Mouse (Mus musculus): ENCODE results near the gene Ncoa3.
A peak's percentile ranks its signal among the peaks of the same experiment; 100 is the strongest.

Ncoa3 gene

GRCm38 (mm10) chr2:166001362-166001761 is 8.9 kb downstream of the Ncoa3 start:
- DNase-seq (ENCODE audit: low read depth, low spot score), result no peak

- DNase-seq (ENCODE audit: low read depth, low spot score), result no peak
Measured at GRCm38 (mm10) chr2:166001768-166002167, 9.3 kb downstream of the Ncoa3 start.

- no peak for DNase-seq (ENCODE audit: low read depth, low spot score)
Measured at GRCm38 (mm10) chr2:166002429-166002828, 10.0 kb downstream of the Ncoa3 start.

GRCm38 (mm10) chr2:166003004-166003403 is 10.6 kb downstream of the Ncoa3 start:
- no peak for DNase-seq (ENCODE audit: low read depth, low spot score)

GRCm38 (mm10) chr2:166007046-166007445 is 14.6 kb downstream of the Ncoa3 start:
- no peak for DNase-seq (ENCODE audit: low read depth, low spot score)

- no peak for DNase-seq (ENCODE audit: low read depth, low spot score)
Measured at GRCm38 (mm10) chr2:166008558-166009392, 16.3 kb downstream of the Ncoa3 start.

- no peak for DNase-seq (ENCODE audit: low read depth, low spot score)
Measured at GRCm38 (mm10) chr2:166009393-166009947, 17.0 kb downstream of the Ncoa3 start.

- DNase-seq (ENCODE audit: low read depth, low spot score), result no peak
Measured at GRCm38 (mm10) chr2:166010321-166010720, 17.9 kb downstream of the Ncoa3 start.

- no peak for DNase-seq (ENCODE audit: low read depth, low spot score)
Measured at GRCm38 (mm10) chr2:166011422-166011821, 19.0 kb downstream of the Ncoa3 start.

GRCm38 (mm10) chr2:166012145-166012544 is 19.7 kb downstream of the Ncoa3 start:
- no peak for DNase-seq (ENCODE audit: low read depth, low spot score)

GRCm38 (mm10) chr2:166018769-166019168 is 26.3 kb downstream of the Ncoa3 start:
- no peak for DNase-seq (ENCODE audit: low read depth, low spot score)

GRCm38 (mm10) chr2:166020026-166020425 is 27.6 kb downstream of the Ncoa3 start:
- DNase-seq (ENCODE audit: low read depth, low spot score), result no peak

- no peak for DNase-seq (ENCODE audit: low read depth, low spot score)
Measured at GRCm38 (mm10) chr2:166021073-166021610, 28.7 kb downstream of the Ncoa3 start.

GRCm38 (mm10) chr2:166021642-166022041 is 29.2 kb downstream of the Ncoa3 start:
- DNase-seq (ENCODE audit: low read depth, low spot score), result no peak

- peak; percentile 71 for DNase-seq (ENCODE audit: low read depth, low spot score)
Measured at GRCm38 (mm10) chr2:166022327-166022726, 29.9 kb downstream of the Ncoa3 start.

GRCm38 (mm10) chr2:166024079-166024478 is 31.6 kb downstream of the Ncoa3 start:
- no peak for DNase-seq (ENCODE audit: low read depth, low spot score)

- no peak for DNase-seq (ENCODE audit: low read depth, low spot score)
Measured at GRCm38 (mm10) chr2:166024621-166025020, 32.2 kb downstream of the Ncoa3 start.

GRCm38 (mm10) chr2:166025943-166026342 is 33.5 kb downstream of the Ncoa3 start:
- no peak for DNase-seq (ENCODE audit: low read depth, low spot score)

GRCm38 (mm10) chr2:166027834-166028233 is 35.4 kb downstream of the Ncoa3 start:
- DNase-seq (ENCODE audit: low read depth, low spot score), result no peak

- DNase-seq (ENCODE audit: low read depth, low spot score), result no peak
Measured at GRCm38 (mm10) chr2:166029232-166029631, 36.8 kb downstream of the Ncoa3 start.

- peak; percentile 59 for DNase-seq (ENCODE audit: low read depth, low spot score)
Measured at GRCm38 (mm10) chr2:166030256-166030995, 38.0 kb downstream of the Ncoa3 start.
